Mouse (Mus musculus): ENCODE results near the gene Dmap1. TPM values are rescaled to one million over a fixed set of nuclear protein-coding genes. Genes with fewer than 3 reads are reported as not detected.
A peak's percentile ranks its signal among the peaks of the same experiment; 100 is the strongest.

Dmap1 gene
- total RNA-seq (2021): 10 to 100 TPM; 18.3 to 19.0 TPM

GRCm38 (mm10) chr4:117681931-117682461 lies at the start of gene Dmap1:
TSS of gene Dmap1 (minus strand) at chr4:117682273.
- intact Hi-C loops (cut with DNase I): loop anchor here (5.0 kb wide), 1 partner anchor 135 kb away; no protein-coding TSS in a partner anchor
- DNase-seq (ENCODE audit: low spot score): peak; percentile 51

GRCm38 (mm10) chr4:117724112-117724511 lies 42.0 kb upstream of the Dmap1 start, which contains the start of gene Gm12845:
TSS of gene Gm12845 (plus strand) at chr4:117724412.
- no peak for DNase-seq (ENCODE audit: low spot score)
- intact Hi-C loops (cut with DNase I): no loop called here

GRCm38 (mm10) chr4:117713303-117714098 lies 31.4 kb upstream of the Dmap1 start:
- DNase-seq (ENCODE audit: low spot score): no peak
- intact Hi-C loops (cut with DNase I): loop anchor here (5.0 kb wide), 1 partner anchor 49 kb away; no protein-coding TSS in a partner anchor

GRCm38 (mm10) chr4:117712314-117712713 lies 30.2 kb upstream of the Dmap1 start:
- intact Hi-C loops (cut with DNase I): loop anchor here (5.0 kb wide), 1 partner anchor 50 kb away; no protein-coding TSS in a partner anchor
- no peak for DNase-seq (ENCODE audit: low spot score)

DNA sequence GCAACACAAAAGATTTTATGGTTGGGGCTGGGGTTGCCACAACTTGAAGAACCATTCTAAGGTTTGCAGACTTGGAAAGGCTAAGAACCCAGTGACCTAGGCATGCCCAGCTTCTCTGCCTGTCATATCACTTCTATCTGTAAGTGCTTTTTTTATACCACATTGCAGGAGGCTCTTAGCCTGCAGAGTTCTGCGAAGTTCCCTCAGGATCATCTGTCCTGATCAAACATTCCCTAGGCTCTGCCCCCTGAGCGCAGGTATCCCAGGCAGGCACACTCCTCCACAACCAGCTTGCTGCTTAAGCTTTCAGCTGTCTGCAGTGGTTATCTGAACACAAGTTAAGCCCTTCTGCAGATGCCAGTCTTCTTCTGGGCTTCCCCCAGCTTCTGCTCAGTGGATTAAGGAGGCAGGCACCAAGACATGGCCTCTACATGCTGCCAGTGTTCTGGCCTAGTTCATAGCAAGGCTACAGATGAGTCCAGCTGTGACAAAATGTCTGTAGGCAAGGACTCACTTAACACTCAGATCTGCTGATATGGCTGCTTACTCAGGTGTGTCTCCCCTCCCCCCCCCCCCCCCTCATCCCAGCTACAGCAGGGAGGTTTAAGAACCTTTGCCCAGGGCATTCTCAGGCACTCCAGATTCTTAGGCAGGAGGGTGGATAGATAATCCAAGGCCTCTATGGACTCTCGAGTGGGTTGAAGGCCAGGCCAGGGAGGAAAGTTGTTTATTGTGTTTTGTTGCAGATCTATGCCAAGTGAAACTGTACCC lies 26.9 kb upstream of the Dmap1 start:
- no peak for DNase-seq (ENCODE audit: low spot score)
- intact Hi-C loops (cut with DNase I): loop anchor here (5.0 kb wide), 1 partner anchor 373 kb away; no protein-coding TSS in a partner anchor

DNA sequence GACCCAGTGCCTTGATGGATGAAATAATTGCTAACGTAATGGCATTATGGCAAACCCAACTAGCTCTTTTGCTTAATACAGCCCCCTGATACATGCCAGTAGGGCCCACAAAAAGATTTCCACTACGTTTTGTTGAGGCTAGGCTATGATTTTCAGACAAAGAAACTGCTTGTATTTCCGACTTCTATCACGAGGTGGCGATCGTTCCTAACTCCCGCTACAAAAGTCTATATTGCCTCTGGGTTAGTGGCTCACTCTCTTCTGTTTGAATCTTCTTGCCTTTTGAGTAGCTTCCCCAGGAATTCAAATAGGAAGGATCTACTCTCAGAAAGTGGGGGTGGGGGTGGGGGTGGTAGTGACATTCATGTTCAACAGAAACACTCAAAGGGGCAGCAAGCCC lies 23.3 kb upstream of the Dmap1 start:
- DNase-seq (ENCODE audit: low spot score): no peak
- intact Hi-C loops (cut with DNase I): loop anchor here (1.0 to 5.0 kb wide), 2 partner anchors 65 to 377 kb away; no protein-coding TSS in a partner anchor

DNA sequence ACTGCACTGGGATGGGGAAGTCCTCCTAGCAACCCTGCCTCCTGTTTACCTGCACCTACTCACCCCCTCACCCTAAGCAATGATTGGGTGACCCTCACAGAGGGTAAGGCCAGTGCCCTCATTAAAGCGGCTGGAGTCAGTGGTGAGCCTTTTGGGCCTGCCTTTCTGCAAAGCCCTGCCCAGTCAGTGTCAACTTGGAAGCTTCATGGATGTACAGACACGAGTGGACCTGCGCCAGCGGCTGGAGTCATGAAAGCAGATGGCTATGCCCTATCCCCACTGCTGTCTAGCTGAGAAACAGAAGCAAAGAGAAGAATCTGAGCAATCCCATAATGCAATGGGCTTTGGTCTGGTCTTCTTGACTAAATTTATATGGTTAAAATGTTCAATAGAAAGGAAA lies 4.3 kb upstream of the Dmap1 start:
- intact Hi-C loops (cut with DNase I): no loop called here
- no peak for DNase-seq (ENCODE audit: low spot score)

DNA sequence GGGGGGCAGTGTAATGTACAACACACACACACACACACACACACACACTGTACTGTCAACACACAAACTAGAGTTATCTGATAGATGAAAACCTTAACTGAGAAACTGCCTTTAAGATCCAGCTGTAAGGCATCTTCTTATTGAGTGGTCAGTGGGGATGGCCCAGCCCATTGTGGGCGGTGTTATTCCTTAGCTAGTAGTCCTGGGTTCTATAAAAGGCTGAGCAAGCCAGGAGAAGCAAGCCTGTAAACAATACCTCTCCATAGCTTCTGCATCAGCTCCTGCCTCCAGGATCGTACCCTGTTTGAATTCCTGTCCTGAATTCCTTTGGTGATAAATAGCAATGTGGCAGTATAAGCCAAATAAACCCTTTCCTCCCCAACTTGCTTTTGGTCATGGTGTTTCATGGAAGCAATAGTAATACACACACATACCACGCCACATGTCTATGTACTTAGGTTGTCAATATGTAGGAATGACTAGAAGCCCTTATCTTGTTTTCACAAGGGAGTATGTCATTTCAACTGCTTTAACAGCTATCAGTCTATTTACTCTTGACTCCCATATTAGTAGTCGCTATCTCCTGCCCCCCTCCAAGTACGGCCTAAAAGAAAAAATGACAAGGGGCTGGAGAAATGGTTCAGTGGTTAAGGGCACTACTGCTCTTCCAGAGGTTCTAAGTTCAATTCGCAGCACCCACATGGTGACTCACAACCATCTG lies 1.1 kb upstream of the Dmap1 start:
- intact Hi-C loops (cut with DNase I): loop anchor here (5.0 kb wide), 1 partner anchor 136 kb away; no protein-coding TSS in a partner anchor
- no peak for DNase-seq (ENCODE audit: low spot score)

GRCm38 (mm10) chr4:117682463-117682862 lies 390 bp upstream of the Dmap1 start:
- DNase-seq (ENCODE audit: low spot score): no peak
- intact Hi-C loops (cut with DNase I): loop anchor here (5.0 kb wide), 1 partner anchor 135 kb away; no protein-coding TSS in a partner anchor

DNA sequence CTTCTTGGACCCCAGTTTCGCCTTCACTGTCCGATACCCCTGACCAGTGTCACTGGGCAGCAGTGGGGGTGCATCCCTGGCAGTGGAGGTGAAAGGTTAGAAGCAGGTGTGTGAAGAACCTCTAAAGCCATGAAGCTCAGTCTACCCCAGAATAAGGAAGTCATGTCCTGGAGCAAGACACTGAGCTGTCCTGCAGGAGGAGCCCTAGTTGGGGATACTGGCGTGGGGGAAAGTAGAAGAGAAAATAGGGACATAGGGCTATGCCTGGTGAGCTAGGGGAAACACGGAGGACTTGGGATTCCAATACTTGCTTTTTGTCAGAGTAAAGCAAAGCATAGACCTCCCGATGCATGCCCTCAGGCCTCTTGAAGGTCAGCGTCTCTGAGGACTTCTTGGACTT lies 1.1 kb downstream of the Dmap1 start:
- intact Hi-C loops (cut with DNase I): loop anchor here (5.0 kb wide), 1 partner anchor 134 kb away; no protein-coding TSS in a partner anchor
- DNase-seq (ENCODE audit: low spot score): no peak

- intact Hi-C loops (cut with DNase I): loop anchor here (1.0 to 5.0 kb wide), 3 partner anchors 185 to 407 kb away; no protein-coding TSS in a partner anchor
- DNase-seq (ENCODE audit: low spot score): no peak
These were observed 5.2 kb downstream of the Dmap1 start for GRCm38 (mm10) chr4:117676903-117677302.

GRCm38 (mm10) chr4:117673901-117674300 lies 8.2 kb downstream of the Dmap1 start:
- intact Hi-C loops (cut with DNase I): no loop called here
- DNase-seq (ENCODE audit: low spot score): no peak

- DNase-seq (ENCODE audit: low spot score): no peak
- intact Hi-C loops (cut with DNase I): no loop called here
These were observed 10.0 kb downstream of the Dmap1 start for GRCm38 (mm10) chr4:117672042-117672441.

DNA sequence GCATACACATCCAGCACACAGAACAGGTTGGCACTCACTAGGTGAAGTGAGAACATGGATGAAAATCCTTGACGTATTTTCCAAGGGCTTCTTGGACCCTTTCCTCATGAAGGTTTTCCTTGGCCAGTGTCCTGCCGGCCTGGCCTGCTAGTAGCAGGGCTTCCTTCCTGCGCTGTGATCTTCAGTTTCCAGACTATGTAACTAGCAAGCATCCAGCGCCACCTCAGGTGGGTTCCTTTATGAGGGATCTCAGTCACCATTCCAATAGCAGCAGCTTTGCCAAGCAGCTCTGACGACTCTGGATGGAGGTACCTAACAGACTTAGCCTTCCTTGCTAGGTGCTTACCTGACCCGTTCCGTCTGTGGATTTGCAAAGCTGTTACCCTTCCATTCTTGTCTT lies 12.2 kb downstream of the Dmap1 start:
- intact Hi-C loops (cut with DNase I): no loop called here
- DNase-seq (ENCODE audit: low spot score): no peak

GRCm38 (mm10) chr4:117666054-117666453 lies 16.0 kb downstream of the Dmap1 start:
- intact Hi-C loops (cut with DNase I): no loop called here
- DNase-seq (ENCODE audit: low spot score): no peak

GRCm38 (mm10) chr4:117665531-117665930 lies 16.5 kb downstream of the Dmap1 start:
- intact Hi-C loops (cut with DNase I): no loop called here
- DNase-seq (ENCODE audit: low spot score): no peak

GRCm38 (mm10) chr4:117664411-117665137 lies 17.5 kb downstream of the Dmap1 start:
- intact Hi-C loops (cut with DNase I): no loop called here
- DNase-seq (ENCODE audit: low spot score): no peak

GRCm38 (mm10) chr4:117660001-117660400 lies 22.1 kb downstream of the Dmap1 start:
- intact Hi-C loops (cut with DNase I): no loop called here
- DNase-seq (ENCODE audit: low spot score): no peak

All from heart, postnatal 25 days (tissue).